Mouse (Mus musculus): ENCODE data around the gene Dalrd3. TPM values are rescaled to one million over a fixed set of nuclear protein-coding genes. Genes with fewer than 3 reads are reported as not detected.

The Dalrd3 gene
- total and polyA plus RNA-seq, 3 experiments, result 85.8 to 126 TPM; not detected in 1

DNA sequence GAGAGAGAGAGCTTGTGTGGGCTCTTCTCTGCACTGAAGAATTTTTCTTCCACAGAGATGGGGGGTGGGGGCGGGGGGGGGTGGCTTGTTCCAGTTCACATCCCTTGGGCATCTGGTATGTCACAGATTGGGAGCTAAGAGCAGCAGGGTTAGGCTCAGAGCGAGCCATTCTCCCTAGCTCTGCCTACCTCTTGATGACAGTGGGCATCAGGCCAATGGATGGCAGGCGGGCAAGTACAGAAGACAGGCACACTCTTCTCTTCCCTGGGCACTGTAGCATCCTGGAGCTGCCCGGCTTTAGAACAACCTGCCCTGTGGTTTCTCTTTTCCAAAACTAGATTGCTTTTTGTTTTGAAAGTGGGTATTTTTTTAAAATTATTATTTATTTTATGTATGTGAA, 21.8 kb downstream of the Dalrd3 start:
- Histone ChIP-seq H3K9ac (ENCODE audit: control insufficient read depth, low read depth, low read length, poor library complexity, severe bottlenecking) (no peak overlapping the region), H3K27me3 (ENCODE audit: control insufficient read depth in 1 of 2, insufficient read depth in 2 of 2, low read length in 2 of 2) (no peaks in the 10 kb centered on the region), H3K4me1 (ENCODE audit: control insufficient read depth in 1 of 2, insufficient read depth in 2 of 2, low read length in 2 of 2) (0 out of 4 replicates have a peak, but pooled peaks cover 0 to 2% of the 10 kb centered on the region in 2 experiments), H3K27ac (ENCODE audit: control insufficient read depth, low read depth, low read length) (no peak overlapping the region), H3K79me2 (ENCODE audit: control insufficient read depth, insufficient read depth, low read length, poor library complexity) (no peaks in the 10 kb centered on the region), H3K36me3 (ENCODE audit: control insufficient read depth in 1 of 2, insufficient read depth in 2 of 2, low read length in 2 of 2) (no peaks in the 10 kb centered on the region; a peak in 1 of 4 replicates), H3K9me3 (replicated peaks; ENCODE audit: insufficient read depth, low read length) (no peaks in the 10 kb centered on the region), H3K4me3 (ENCODE audit: control insufficient read depth in 1 of 2, insufficient read depth in 1 of 2, low read depth in 2 of 2, low read length in 2 of 2) (no peak overlapping the region)
- no peak for TF ChIP-seq EP300 (IDR thresholded peaks at IDR 0.05; ENCODE audit: low read depth in 1 of 2, low read length in 2 of 2)
- no peak for TF ChIP-seq BHLHE40 (IDR thresholded peaks at IDR 0.05; ENCODE audit: borderline replicate concordance, low read depth, low read length)
- no peak for TF ChIP-seq ZMIZ1 (IDR thresholded peaks at IDR 0.05; ENCODE audit: low read depth, low read length)
- TF ChIP-seq ZKSCAN1 (IDR thresholded peaks at IDR 0.05; ENCODE audit: low read depth, low read length), result no peak
- DNase-seq (ENCODE audit: low read depth, low spot score), result no peak

DNA sequence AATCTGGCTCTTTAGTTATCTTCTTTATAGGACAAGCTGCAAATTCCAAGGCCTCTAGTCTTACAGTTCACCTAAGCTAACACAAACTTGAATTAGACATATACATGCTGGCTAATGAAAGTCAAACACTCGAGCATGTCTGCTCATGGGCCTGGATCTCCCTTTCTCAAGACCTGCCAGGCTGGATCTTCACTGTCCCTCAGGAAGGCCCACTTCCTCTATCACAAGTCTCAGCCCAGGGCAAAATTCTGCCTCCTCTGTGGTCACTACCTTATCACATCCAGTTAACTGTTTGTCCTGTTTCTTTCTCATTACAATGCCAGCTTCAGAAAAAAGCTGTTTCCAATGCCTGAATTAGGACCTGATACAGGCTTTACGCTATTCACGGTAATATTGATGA, 24.7 kb downstream of the Dalrd3 start:
- Histone ChIP-seq H3K9ac (ENCODE audit: control insufficient read depth, low read depth, low read length, poor library complexity, severe bottlenecking) (no peak overlapping the region), H3K27ac (ENCODE audit: control insufficient read depth, low read depth, low read length) (no peak overlapping the region), H3K4me3 (ENCODE audit: control insufficient read depth in 1 of 2, insufficient read depth in 1 of 2, low read depth in 2 of 2, low read length in 2 of 2) (no peak overlapping the region), H3K79me2 (ENCODE audit: control insufficient read depth, insufficient read depth, low read length, poor library complexity) (no peaks in the 10 kb centered on the region), H3K9me3 (replicated peaks; ENCODE audit: insufficient read depth, low read length) (no peaks in the 10 kb centered on the region), H3K27me3 (ENCODE audit: control insufficient read depth in 1 of 2, insufficient read depth in 2 of 2, low read length in 2 of 2) (no peaks in the 10 kb centered on the region), H3K36me3 (ENCODE audit: control insufficient read depth in 1 of 2, insufficient read depth in 2 of 2, low read length in 2 of 2) (no peaks in the 10 kb centered on the region; a peak in 1 of 4 replicates), H3K4me1 (ENCODE audit: control insufficient read depth in 1 of 2, insufficient read depth in 2 of 2, low read length in 2 of 2) (0 out of 4 replicates have a peak, but pooled peaks cover 0 to 2% of the 10 kb centered on the region in 2 experiments)
- TF ChIP-seq NELFE (IDR thresholded peaks at IDR 0.05; ENCODE audit: low read depth, low read length) (no peak), CTCF (IDR thresholded peaks at IDR 0.05 in 2 of 3, conservative IDR thresholded peaks at IDR 0.05 in 1 of 3; ENCODE audit: control insufficient read depth in 1 of 3, insufficient read depth in 1 of 3, low read depth in 2 of 3, low read length in 3 of 3, poor library complexity in 1 of 3, severe bottlenecking in 1 of 3) (no peak), BHLHE40 (IDR thresholded peaks at IDR 0.05; ENCODE audit: borderline replicate concordance, low read depth, low read length) (no peak), TCF12 (IDR thresholded peaks at IDR 0.05; ENCODE audit: low read depth, low read length) (no peak), GATA1 (IDR thresholded peaks at IDR 0.05; ENCODE audit: low read depth, low read length) (no peak), ETS1 (IDR thresholded peaks at IDR 0.05; ENCODE audit: low read depth, low read length) (no peak), POLR2A (IDR thresholded peaks at IDR 0.05; ENCODE audit: control insufficient read depth in 1 of 2, insufficient read depth in 1 of 2, low read depth in 1 of 2, low read length in 2 of 2, poor library complexity in 1 of 2) (no peak), SMC3 (IDR thresholded peaks at IDR 0.05; ENCODE audit: low read depth, low read length) (no peak), MEF2A (IDR thresholded peaks at IDR 0.05; ENCODE audit: extremely low read depth, insufficient replicate concordance, low read depth, low read length, poor library complexity, severe bottlenecking) (no peak), GABPA (IDR thresholded peaks at IDR 0.05; ENCODE audit: low read depth, low read length) (no peak), MXI1 (IDR thresholded peaks at IDR 0.05; ENCODE audit: low read depth, low read length) (no peak), HCFC1 (IDR thresholded peaks at IDR 0.05; ENCODE audit: low read depth, low read length) (no peak), SIN3A (IDR thresholded peaks at IDR 0.05; ENCODE audit: low read length) (no peak), EP300 (IDR thresholded peaks at IDR 0.05; ENCODE audit: low read depth in 1 of 2, low read length in 2 of 2) (no peak), ZMIZ1 (IDR thresholded peaks at IDR 0.05; ENCODE audit: low read depth, low read length) (no peak), RAD21 (IDR thresholded peaks at IDR 0.05; ENCODE audit: low read depth, low read length) (no peak), NRF1 (IDR thresholded peaks at IDR 0.05; ENCODE audit: insufficient read depth, low read depth, low read length, poor library complexity, severe bottlenecking) (no peak), POLR2AphosphoS2 (IDR thresholded peaks at IDR 0.05; ENCODE audit: low read length) (no peak), JUND (IDR thresholded peaks at IDR 0.05; ENCODE audit: low read depth, low read length) (no peak), USF1 (IDR thresholded peaks at IDR 0.05; ENCODE audit: low read depth, low read length) (no peak)
- DNase-seq (ENCODE audit: low read depth, low spot score), result no peak
